Mouse (Mus musculus) C2C12 (cell line): ENCODE data around the gene Lactb. TPM values are rescaled to one million over a fixed set of nuclear protein-coding genes. Genes with fewer than 3 reads are reported as not detected.

Experiments used
- H3K27me3 ChIP-seq: one replicate; pipeline ENCODE4 v1.6.1; 2011; ENCODE audit not compliant: control insufficient read depth, insufficient read depth, insufficient read length
- H3K36me3 ChIP-seq: one replicate; pipeline ENCODE4 v1.6.1; 2011; ENCODE audit not compliant: control insufficient read depth, insufficient read depth
- H3K4me3 ChIP-seq: one replicate; pipeline ENCODE4 v1.5.1; 2011; ENCODE audit warnings: mild to moderate bottlenecking, control low read depth; ENCODE audit not compliant: poor library complexity, insufficient read depth, severe bottlenecking
- H3K79me2 ChIP-seq: one replicate; pipeline ENCODE4 v1.6.1; 2011; ENCODE audit not compliant: control insufficient read depth, insufficient read depth
- H3K79me3 ChIP-seq: one replicate; pipeline ENCODE4 v1.6.1; 2011; ENCODE audit warnings: low read depth, control low read depth
- H3ac ChIP-seq: one replicate; pipeline ENCODE3; 2011; ENCODE audit warnings: low read depth; ENCODE audit not compliant: control insufficient read depth, insufficient read length
- CEBPB ChIP-seq: IDR thresholded peaks from one replicate; pipeline ENCODE4 v1.6.1; 2011; ENCODE audit warnings: low read depth, mild to moderate bottlenecking, control low read depth, moderate library complexity
- CTCF ChIP-seq: IDR thresholded peaks from one replicate; pipeline ENCODE4 v1.5.1; 2011; ENCODE audit not compliant: control insufficient read depth, insufficient read depth, insufficient read length
- FOSL1 ChIP-seq: IDR thresholded peaks from one replicate; pipeline ENCODE4 v1.8.0; 2011; ENCODE audit warnings: mild to moderate bottlenecking, low read length; ENCODE audit not compliant: poor library complexity, insufficient read depth, severe bottlenecking
- MAX ChIP-seq: IDR thresholded peaks from one replicate; pipeline ENCODE4 v1.6.1; 2011; ENCODE audit warnings: mild to moderate bottlenecking, control low read depth
- MYOD1 ChIP-seq: IDR thresholded peaks from one replicate; pipeline ENCODE4 v1.6.1; 2011; ENCODE audit warnings: low read depth; ENCODE audit not compliant: control insufficient read depth, insufficient read length
- MYOG ChIP-seq: IDR thresholded peaks from one replicate; pipeline ENCODE4 v1.6.1; 2011; ENCODE audit not compliant: control insufficient read depth, insufficient read length; ENCODE audit errors: extremely low read depth
- USF1 ChIP-seq: IDR thresholded peaks from one replicate; pipeline ENCODE4 v1.6.1; 2011; ENCODE audit warnings: low read depth, mild to moderate bottlenecking, control low read depth, moderate library complexity
- polyA plus RNA-seq: library from polyadenylated mRNA; unstranded; fragments of >200 nt; fragmentation: generic; extraction: Trizol; gene quantifications from one replicate; pipeline ENCODE4 v1.2.1, GENCODE M21; 2012; ENCODE audit warnings: missing spikeins

Lactb gene
- polyA plus RNA-seq, 1 experiment = 7.5 TPM

DNA sequence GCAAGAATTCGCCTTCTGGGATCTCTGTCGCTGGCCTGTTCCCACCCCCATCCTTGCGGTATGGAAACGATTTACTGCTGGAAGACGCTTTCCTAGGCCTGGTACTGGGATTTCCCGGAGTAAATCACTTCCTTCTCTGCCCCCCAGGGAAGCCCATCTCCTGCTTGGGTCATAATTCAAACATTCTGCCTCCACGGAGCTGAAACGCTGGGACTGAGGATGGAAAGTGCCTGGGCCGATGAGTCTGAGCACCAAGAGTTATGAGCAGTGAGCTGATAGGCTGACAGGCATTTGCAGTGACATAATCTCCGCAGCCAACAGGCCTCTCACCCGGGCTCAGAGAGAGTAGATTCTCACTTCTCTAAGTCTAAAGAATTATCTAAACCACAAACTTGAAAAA is 33.5 kb upstream of the Lactb start:
- Histone ChIP-seq H3K4me3 (no peak overlapping the region), H3K36me3 (no peaks in the 10 kb centered on the region), H3K27me3 (no peaks in the 10 kb centered on the region), H3K79me2 (no peaks in the 10 kb centered on the region), H3K79me3 (no peaks in the 10 kb centered on the region), H3ac (no peak overlapping the region)
- TF ChIP-seq MYOD1 = no peak
- no peak for TF ChIP-seq CEBPB
- TF ChIP-seq FOSL1 = no peak
- TF ChIP-seq MYOG = no peak

DNA sequence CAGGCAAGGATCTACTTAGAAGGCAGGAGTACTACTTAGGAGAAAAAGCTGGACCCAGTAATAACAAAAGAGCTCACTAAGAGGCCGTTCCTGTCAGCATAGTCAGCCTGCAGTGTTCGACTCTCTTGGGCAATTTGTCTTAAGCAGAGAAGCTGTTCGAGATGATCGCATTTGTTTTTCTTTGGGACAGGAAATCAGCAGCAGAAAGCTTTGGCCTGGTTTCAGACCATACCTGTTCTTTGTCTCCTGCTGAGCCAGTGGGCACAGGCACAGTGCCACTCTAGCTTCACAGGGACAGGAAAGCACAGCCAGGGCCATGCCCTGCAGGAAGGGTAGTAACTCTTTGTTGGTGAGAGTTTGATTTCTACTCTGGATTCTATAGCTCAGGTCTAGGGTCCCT is 31.1 kb upstream of the Lactb start:
- Histone ChIP-seq H3K4me3 (no peak overlapping the region), H3K27me3 (no peaks in the 10 kb centered on the region), H3K36me3 (no peaks in the 10 kb centered on the region), H3K79me3 (no peaks in the 10 kb centered on the region), H3ac (no peak overlapping the region), H3K79me2 (no peaks in the 10 kb centered on the region)
- TF ChIP-seq MYOG = no peak
- no peak for TF ChIP-seq MYOD1
- TF ChIP-seq CEBPB = no peak
- TF ChIP-seq FOSL1 = no peak
- TF ChIP-seq USF1 = no peak
- no peak for TF ChIP-seq MAX
- TF ChIP-seq CTCF = no peak

DNA sequence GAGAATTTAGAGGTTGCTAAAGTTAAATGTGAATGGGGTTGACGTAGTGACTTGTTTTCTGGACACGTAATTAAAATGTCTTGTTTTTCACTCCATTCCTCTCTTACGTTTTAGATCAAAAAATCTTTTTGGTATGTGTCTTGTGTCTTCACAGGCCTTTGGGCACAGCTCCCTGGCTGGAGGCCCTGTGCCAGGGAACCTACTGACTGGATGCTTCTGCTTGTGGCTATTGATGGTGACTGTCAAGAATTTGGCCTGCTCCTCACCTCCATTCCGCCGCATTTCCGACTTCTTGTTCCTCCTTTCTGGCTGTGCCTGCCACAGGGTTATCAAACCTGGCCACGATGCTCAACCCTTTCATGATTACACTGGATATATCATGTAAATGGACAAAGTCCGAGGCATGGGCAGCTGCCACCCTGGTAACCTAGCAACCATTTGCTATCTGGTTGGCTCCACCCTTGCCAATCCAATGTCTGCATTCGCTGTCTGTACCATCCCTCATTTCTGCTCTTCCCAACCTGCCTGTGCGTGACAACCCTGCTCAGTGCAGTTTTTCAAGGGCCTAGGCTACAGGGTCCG is 30.0 kb upstream of the Lactb start:
- no peak overlapping the region for H3K4me3 ChIP-seq
- no peaks in the 10 kb centered on the region for H3K36me3 ChIP-seq
- no peaks in the 10 kb centered on the region for H3K79me3 ChIP-seq
- no peak overlapping the region for H3ac ChIP-seq
- TF ChIP-seq MYOG = no peak
- no peak for TF ChIP-seq MYOD1
- no peak for TF ChIP-seq CEBPB
- TF ChIP-seq USF1 = no peak
- TF ChIP-seq CTCF = no peak
- no peaks in the 10 kb centered on the region for H3K79me2 ChIP-seq
- H3K27me3 ChIP-seq = no peaks in the 10 kb centered on the region

DNA sequence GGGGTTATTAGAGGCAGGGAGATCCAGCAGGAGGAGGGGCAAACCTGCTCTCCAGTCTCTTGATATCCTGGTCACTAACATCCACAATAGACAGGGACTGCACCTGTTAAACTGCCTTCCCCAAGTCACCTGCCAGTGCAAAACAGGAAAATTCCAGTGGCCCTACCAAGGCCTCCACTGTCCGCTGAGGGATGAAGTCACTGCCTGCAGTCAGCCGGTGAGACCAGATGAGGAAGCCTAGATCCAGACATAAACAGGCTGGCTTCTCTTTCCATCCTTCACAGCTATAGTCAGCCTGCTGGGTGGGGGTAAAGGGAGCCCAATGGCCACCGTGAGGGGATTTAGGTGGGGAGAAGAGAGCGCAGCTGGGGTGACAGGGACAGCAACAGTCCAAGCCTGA is 28.4 kb upstream of the Lactb start:
- no peaks in the 10 kb centered on the region for H3K27me3 ChIP-seq
- H3K4me3 ChIP-seq = no peak overlapping the region
- no peak overlapping the region for H3ac ChIP-seq
- H3K36me3 ChIP-seq = no peaks in the 10 kb centered on the region
- no peak for TF ChIP-seq FOSL1
- no peak for TF ChIP-seq MYOD1
- no peak for TF ChIP-seq MYOG
- no peak for TF ChIP-seq CEBPB
- no peak for TF ChIP-seq CTCF
- no peak for TF ChIP-seq MAX
- TF ChIP-seq USF1 = no peak
- H3K79me2 ChIP-seq = no peaks in the 10 kb centered on the region
- H3K79me3 ChIP-seq = no peaks in the 10 kb centered on the region

DNA sequence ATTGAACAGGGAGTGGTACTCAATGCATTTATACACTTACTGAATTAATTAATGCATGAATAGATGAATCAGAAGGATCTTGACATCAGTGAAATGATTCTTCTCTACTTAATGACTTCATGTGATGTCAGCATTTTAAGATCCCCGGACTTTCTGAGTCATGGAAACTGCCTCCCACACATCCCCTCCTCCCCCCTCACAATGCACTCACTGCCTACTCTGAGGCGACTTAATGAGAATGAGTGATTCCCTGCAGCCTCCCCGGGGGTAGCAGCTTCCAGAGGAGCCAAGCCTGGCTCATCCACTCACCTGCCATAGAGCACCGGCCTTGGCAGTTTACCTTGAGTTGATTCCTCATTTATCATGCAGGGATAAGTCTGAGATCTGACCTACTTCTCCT is 27.9 kb upstream of the Lactb start:
- Histone ChIP-seq H3K4me3 (no peak overlapping the region), H3K79me3 (no peaks in the 10 kb centered on the region), H3ac (no peak overlapping the region), H3K27me3 (no peaks in the 10 kb centered on the region), H3K36me3 (no peaks in the 10 kb centered on the region), H3K79me2 (no peaks in the 10 kb centered on the region)
- TF ChIP-seq MYOD1 (no peak), CTCF (no peak), FOSL1 (no peak), MYOG (no peak), USF1 (no peak), CEBPB (no peak), MAX (no peak)

DNA sequence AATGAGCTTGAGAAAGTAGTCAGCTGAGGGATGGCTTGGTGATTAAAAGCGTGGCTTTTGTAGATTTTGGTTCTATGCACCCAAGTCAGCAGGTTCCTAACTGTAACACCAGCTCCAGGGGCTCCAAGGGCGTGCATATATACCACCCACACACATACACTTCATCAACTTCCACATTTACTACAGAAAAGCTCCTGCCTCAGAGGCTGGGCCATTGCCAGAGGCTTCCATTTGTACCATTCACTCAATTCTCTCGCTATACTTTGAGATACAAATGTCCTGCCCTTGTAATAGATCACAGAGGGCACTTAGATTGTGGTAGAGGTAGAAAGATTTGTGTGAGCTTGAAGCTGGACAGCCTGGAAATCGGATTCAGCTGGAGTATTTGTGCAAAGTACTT is 26.2 kb upstream of the Lactb start:
- no peaks in the 10 kb centered on the region for H3K79me3 ChIP-seq
- H3K4me3 ChIP-seq = no peak overlapping the region
- no peak for TF ChIP-seq MYOG
- no peak for TF ChIP-seq CTCF
- no peak for TF ChIP-seq MAX
- TF ChIP-seq MYOD1 = no peak
- no peak for TF ChIP-seq CEBPB
- TF ChIP-seq USF1 = no peak
- no peak for TF ChIP-seq FOSL1
- H3K36me3 ChIP-seq = no peaks in the 10 kb centered on the region
- no peaks in the 10 kb centered on the region for H3K27me3 ChIP-seq
- no peak overlapping the region for H3ac ChIP-seq
- H3K79me2 ChIP-seq = no peaks in the 10 kb centered on the region
